Mouse (Mus musculus): ENCODE data around the gene Fgg. TPM values are rescaled to one million over a fixed set of nuclear protein-coding genes. Genes with fewer than 3 reads are reported as not detected.

Gene Fgg
- polyA plus RNA-seq, 1 experiment from 2014 or later, result 2.6 TPM

DNA sequence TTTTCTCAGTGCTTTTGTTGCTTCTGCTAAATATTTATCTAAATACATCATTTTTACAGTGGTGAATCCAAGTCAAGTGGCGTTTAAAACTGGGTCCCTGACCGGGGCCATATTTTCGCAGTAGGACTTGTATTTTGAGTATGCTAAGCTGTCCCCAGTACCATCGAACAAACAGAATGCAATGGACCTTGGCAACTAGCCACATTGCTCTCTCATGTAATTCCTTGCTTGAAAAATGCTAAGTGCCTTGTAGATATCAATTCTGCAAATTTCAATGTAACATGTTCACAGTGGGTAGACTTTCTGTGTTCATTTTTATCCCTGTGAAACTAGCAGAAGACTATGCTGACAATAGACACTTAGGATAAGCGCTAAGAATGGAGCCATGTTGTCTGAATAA, 13.7 kb downstream of the Fgg start:
- no peaks in the 10 kb centered on the region for H3K27me3 ChIP-seq (ENCODE audit: insufficient read depth, low read length)
- H3K9me3 ChIP-seq (ENCODE audit: low read length), result no peaks in the 10 kb centered on the region
- H3K4me3 ChIP-seq (ENCODE audit: low read length), result no peak overlapping the region
- WGBS, result 86% methylated on average over 5 of the region's 5 CpGs
- no peak for ATAC-seq (ENCODE audit: low FRiP score, low TSS enrichment)
- no peak overlapping the region for H3K4me2 ChIP-seq (replicated peaks; ENCODE audit: low read depth, low read length)
- H3K9ac ChIP-seq (replicated peaks; ENCODE audit: low read length), result no peak overlapping the region
- H3K4me1 ChIP-seq (ENCODE audit: insufficient read depth, low read length), result no peaks in the 10 kb centered on the region
- H3K36me3 ChIP-seq (ENCODE audit: insufficient read depth, low read length), result no peaks in the 10 kb centered on the region
- H3K27ac ChIP-seq (ENCODE audit: low read length), result no peak overlapping the region

DNA sequence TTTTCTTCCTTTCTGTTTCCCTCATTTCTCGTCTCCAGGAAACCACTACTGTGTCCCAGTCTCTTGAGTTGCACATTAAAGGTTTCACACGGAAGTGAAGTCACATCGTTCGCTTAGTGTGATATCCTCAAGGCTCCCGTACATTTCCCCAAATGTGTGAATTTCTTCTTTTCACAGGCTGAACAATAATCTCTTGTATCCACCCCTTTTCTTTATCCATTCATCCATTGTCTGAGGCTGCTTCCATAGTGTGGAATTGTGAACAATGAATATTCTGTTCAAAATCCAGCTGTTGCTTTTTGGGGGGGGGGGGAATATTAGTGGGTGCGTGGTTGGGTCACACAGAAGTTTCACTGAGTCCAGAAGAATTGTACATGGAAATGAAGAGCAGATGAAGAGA, 17.5 kb downstream of the Fgg start:
- no peaks in the 10 kb centered on the region for H3K9me3 ChIP-seq (ENCODE audit: low read length)
- no peak overlapping the region for H3K4me3 ChIP-seq (ENCODE audit: low read length)
- H3K4me1 ChIP-seq (ENCODE audit: insufficient read depth, low read length), result no peaks in the 10 kb centered on the region
- 86% methylated on average over 6 of the region's 6 CpGs for WGBS
- H3K27ac ChIP-seq (ENCODE audit: low read length), result no peak overlapping the region
- no peaks in the 10 kb centered on the region for H3K36me3 ChIP-seq (ENCODE audit: insufficient read depth, low read length)
- no peaks in the 10 kb centered on the region for H3K27me3 ChIP-seq (ENCODE audit: insufficient read depth, low read length)
- ATAC-seq (ENCODE audit: low FRiP score, low TSS enrichment), result no peak
- H3K9ac ChIP-seq (replicated peaks; ENCODE audit: low read length), result no peak overlapping the region
- no peak overlapping the region for H3K4me2 ChIP-seq (replicated peaks; ENCODE audit: low read depth, low read length)

DNA sequence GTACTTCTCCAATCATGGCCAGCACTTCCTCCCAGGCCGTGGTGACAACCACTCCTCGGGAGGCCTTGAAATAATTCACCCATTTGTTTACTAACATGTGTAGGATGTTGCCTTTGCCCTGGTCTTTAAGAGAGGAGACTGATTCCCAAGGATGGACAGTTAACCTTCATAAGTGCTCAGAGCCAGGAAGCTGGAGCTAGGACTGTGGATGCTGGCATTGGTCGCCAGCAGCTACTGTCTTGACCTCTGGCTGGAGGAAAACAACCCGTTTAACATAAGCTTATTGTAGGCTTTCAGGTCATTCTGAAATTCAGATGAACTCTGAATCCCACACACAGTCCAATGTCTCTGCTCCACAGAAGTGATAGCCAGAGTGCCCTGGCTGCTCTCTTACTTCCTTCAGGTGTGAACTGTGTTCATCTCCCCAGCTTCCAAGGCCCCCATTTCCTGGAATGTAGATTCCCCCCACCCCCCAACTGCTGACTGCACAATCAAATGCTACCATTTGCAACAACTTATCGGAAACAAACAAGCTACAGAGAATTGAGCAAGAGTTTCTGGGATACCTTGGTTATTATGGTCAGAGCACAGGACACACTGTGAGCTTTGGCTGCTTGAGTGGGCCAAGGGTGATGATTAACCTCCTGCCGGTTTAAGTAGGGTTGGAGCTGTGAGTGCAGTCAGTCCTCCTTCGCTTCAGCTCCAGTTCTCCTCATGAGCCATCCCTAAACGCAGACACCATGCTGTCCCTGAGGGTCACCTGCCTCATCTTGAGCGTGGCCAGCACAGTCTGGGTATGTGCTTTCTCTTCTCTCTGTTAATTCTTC, 18.2 kb downstream of the Fgg start, which contains the start of gene Fga:
Gene Fga (plus strand): TSS at position 602 of the 827 bp plus-strand sequence.
- WGBS, result 74% methylated on average over 9 of the region's 9 CpGs
- ATAC-seq (ENCODE audit: low FRiP score, low TSS enrichment), result peak; percentile 74; the same call in 1 of the 2 replicates

DNA sequence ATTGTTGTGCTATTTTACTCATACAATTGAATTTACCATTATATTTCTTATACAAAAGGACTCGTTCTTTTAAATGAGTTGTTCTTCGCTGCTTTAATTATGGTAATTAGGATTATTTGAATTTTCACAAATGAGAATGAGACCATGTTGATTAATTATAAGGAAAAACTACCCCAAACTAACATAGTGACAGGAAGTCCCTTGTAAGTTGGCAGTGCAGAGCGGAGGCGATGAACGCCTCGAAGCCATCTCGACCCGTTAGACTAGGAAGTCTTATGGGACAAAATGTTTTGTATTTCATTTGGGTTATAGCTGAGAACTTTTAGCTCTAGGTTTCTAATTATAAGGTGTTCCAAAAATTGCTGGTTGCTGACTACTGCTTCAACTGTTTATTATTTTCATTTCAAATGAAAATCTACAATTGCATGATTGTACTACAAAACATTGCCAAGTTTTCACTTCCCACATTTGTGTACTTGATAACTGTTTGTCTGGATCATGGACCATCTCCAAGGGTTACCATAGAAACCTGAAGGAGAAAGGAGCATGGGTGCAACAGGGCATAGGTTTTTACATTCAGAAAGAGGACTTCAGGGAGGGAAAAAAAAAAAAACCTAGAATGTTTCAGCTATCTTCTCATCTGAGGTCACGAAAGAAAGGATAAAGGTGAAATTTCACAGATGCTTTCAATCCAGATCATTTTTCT, 20.2 kb downstream of the Fgg start:
- no peak overlapping the region for H3K4me3 ChIP-seq (ENCODE audit: low read length)
- no peak overlapping the region for H3K9ac ChIP-seq (replicated peaks; ENCODE audit: low read length)
- H3K4me2 ChIP-seq (replicated peaks; ENCODE audit: low read depth, low read length), result no peak overlapping the region
- ATAC-seq (ENCODE audit: low FRiP score, low TSS enrichment), result no peak
- H3K9me3 ChIP-seq (ENCODE audit: low read length), result no peaks in the 10 kb centered on the region
- no peaks in the 10 kb centered on the region for H3K36me3 ChIP-seq (ENCODE audit: insufficient read depth, low read length)
- no peak overlapping the region for H3K27ac ChIP-seq (ENCODE audit: low read length)
- H3K27me3 ChIP-seq (ENCODE audit: insufficient read depth, low read length), result no peaks in the 10 kb centered on the region
- H3K4me1 ChIP-seq (ENCODE audit: insufficient read depth, low read length), result no peaks in the 10 kb centered on the region
- 90% methylated on average over 9 of the region's 9 CpGs for WGBS

More for the DNA sequence above, 18.2 kb downstream of the Fgg start, which contains the start of gene Fga:
- H3K9me3 ChIP-seq (ENCODE audit: low read length), result no peaks in the 10 kb centered on the region
- H3K9ac ChIP-seq (replicated peaks; ENCODE audit: low read length), result no peak within 1 kb of the TSS
- no peak within 1 kb of the TSS for H3K4me2 ChIP-seq (replicated peaks; ENCODE audit: low read depth, low read length)
- H3K4me1 ChIP-seq (ENCODE audit: insufficient read depth, low read length), result no peaks in the 10 kb centered on the region
- no peaks in the 10 kb centered on the region for H3K27me3 ChIP-seq (ENCODE audit: insufficient read depth, low read length)
- no peaks in the 10 kb centered on the region for H3K36me3 ChIP-seq (ENCODE audit: insufficient read depth, low read length)
- no peak within 1 kb of the TSS for H3K27ac ChIP-seq (ENCODE audit: low read length)
- no peak within 1 kb of the TSS for H3K4me3 ChIP-seq (ENCODE audit: low read length)

DNA sequence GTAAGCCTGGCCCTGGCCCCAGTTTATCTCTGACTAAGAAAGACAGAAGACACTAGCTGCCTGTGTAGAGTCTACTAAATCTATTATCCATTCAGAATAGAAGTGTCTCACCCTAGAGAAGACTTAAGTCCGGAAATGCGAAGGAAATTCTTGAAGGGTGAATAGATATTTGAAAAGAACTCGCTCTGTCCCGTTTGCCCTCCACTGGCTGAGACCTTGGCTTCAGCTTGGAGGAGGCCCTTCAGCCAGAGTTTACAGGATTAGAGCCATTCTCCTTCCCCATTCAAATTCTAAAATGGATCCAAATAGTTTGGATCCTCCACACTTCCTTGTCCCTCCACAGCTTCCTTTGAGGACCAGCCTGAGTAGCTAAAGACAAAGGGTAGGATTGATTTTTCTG, 22.8 kb downstream of the Fgg start:
- H3K4me3 ChIP-seq (ENCODE audit: low read length), result no peak overlapping the region
- no peak for ATAC-seq (ENCODE audit: low FRiP score, low TSS enrichment)
- 0 out of 2 replicates have a peak, but pooled peaks cover 5% of the 10 kb centered on the region for H3K4me1 ChIP-seq (ENCODE audit: insufficient read depth, low read length)
- no peaks in the 10 kb centered on the region for H3K9me3 ChIP-seq (ENCODE audit: low read length)
- no peak overlapping the region for H3K9ac ChIP-seq (replicated peaks; ENCODE audit: low read length)
- H3K4me2 ChIP-seq (replicated peaks; ENCODE audit: low read depth, low read length), result no peak overlapping the region
- H3K27ac ChIP-seq (ENCODE audit: low read length), result no peak overlapping the region
- WGBS, result 86% methylated on average over 4 of the region's 4 CpGs
- H3K27me3 ChIP-seq (ENCODE audit: insufficient read depth, low read length), result no peaks in the 10 kb centered on the region; the same call in 1 of the 2 replicates
- H3K36me3 ChIP-seq (ENCODE audit: insufficient read depth, low read length), result no peaks in the 10 kb centered on the region

DNA sequence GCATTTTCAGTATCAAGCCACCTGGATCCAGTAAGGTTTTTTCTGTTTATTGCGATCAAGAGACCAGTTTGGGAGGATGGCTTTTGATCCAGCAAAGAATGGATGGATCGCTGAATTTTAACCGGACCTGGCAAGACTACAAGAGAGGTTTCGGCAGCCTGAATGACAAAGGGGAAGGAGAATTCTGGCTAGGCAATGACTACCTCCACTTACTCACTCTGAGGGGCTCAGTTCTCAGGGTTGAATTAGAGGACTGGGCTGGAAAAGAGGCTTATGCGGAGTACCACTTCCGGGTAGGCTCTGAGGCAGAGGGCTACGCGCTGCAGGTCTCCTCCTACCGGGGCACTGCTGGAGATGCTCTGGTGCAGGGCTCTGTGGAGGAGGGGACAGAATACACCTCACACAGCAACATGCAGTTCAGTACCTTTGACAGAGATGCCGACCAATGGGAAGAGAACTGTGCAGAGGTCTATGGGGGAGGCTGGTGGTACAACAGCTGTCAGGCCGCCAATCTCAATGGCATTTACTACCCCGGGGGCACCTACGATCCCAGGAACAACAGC, 25.3 kb downstream of the Fgg start:
- H3K4me3 ChIP-seq (ENCODE audit: low read length), result no peak overlapping the region
- ATAC-seq (ENCODE audit: low FRiP score, low TSS enrichment), result peak; percentile 59; the same call in 1 of the 2 replicates
- peak overlapping the region; percentile 38 for H3K4me2 ChIP-seq (replicated peaks; ENCODE audit: low read depth, low read length)
- H3K36me3 ChIP-seq (ENCODE audit: insufficient read depth, low read length), result no peaks in the 10 kb centered on the region
- H3K27me3 ChIP-seq (ENCODE audit: insufficient read depth, low read length), result no peaks in the 10 kb centered on the region; the same call in 1 of the 2 replicates
- WGBS, result 43% methylated on average over 13 of the region's 13 CpGs
- H3K9ac ChIP-seq (replicated peaks; ENCODE audit: low read length), result no peak overlapping the region
- 0 out of 2 replicates have a peak, but pooled peaks cover 5% of the 10 kb centered on the region for H3K4me1 ChIP-seq (ENCODE audit: insufficient read depth, low read length)
- H3K9me3 ChIP-seq (ENCODE audit: low read length), result no peaks in the 10 kb centered on the region
- no peak overlapping the region for H3K27ac ChIP-seq (ENCODE audit: low read length)

DNA sequence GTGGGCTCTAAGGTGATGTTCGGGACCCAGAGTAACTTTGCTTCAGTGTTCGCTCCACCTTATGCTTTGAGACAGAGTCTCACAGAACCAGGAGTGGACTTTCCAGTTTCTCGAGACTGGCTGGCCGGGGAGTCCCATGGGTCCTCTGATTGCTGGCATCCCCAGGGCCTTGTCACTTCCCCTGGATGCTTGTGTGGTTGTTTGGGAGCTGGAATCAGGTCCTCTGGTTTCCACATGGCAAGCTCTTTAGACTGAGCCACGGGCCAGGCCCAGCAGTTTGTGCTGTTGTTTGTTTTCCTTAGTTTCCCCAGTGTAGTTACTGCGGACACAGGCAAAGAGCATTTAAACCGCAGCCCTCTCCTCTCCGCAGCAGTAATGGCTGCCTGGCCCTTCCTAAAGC, 26.3 kb downstream of the Fgg start:
- Histone ChIP-seq H3K9ac (replicated peaks; ENCODE audit: low read length) (no peak overlapping the region), H3K9me3 (ENCODE audit: low read length) (no peaks in the 10 kb centered on the region), H3K36me3 (ENCODE audit: insufficient read depth, low read length) (no peaks in the 10 kb centered on the region), H3K4me3 (ENCODE audit: low read length) (no peak overlapping the region), H3K4me2 (replicated peaks; ENCODE audit: low read depth, low read length) (no peak overlapping the region), H3K4me1 (ENCODE audit: insufficient read depth, low read length) (0 out of 2 replicates have a peak, but pooled peaks cover 5% of the 10 kb centered on the region), H3K27me3 (ENCODE audit: insufficient read depth, low read length) (no peaks in the 10 kb centered on the region; the same call in 1 of the 2 replicates), H3K27ac (ENCODE audit: low read length) (no peak overlapping the region)
- ATAC-seq (ENCODE audit: low FRiP score, low TSS enrichment), result no peak
- WGBS, result 76% methylated on average over 8 of the region's 8 CpGs

DNA sequence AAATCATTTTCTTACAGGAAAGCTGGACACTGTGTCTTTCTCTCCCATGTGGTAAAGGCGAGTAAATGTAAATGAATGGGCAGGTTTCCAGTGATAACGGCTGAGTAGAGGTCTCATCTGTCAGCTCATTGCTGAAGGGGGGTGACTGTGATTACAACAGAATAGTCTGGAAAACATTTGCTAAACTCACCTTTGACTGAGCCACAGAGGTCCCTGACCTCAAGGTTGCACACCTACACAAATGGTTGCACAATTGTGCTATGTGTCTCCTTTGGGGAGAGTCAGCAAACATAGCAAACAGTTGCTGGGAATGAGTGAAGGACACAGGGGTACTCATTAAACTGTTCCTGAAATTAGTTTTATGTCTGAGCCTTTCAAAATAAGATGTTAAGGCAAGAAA, 31.3 kb downstream of the Fgg start:
- Histone ChIP-seq H3K9me3 (ENCODE audit: low read length) (no peaks in the 10 kb centered on the region), H3K4me2 (replicated peaks; ENCODE audit: low read depth, low read length) (no peak overlapping the region), H3K4me1 (ENCODE audit: insufficient read depth, low read length) (no peaks in the 10 kb centered on the region), H3K36me3 (ENCODE audit: insufficient read depth, low read length) (no peaks in the 10 kb centered on the region), H3K9ac (replicated peaks; ENCODE audit: low read length) (no peak overlapping the region), H3K4me3 (ENCODE audit: low read length) (no peak overlapping the region), H3K27me3 (ENCODE audit: insufficient read depth, low read length) (no peaks in the 10 kb centered on the region; the same call in 1 of the 2 replicates), H3K27ac (ENCODE audit: low read length) (no peak overlapping the region)
- ATAC-seq (ENCODE audit: low FRiP score, low TSS enrichment), result no peak
- WGBS, result 71% methylated on average over 2 of the region's 2 CpGs

DNA sequence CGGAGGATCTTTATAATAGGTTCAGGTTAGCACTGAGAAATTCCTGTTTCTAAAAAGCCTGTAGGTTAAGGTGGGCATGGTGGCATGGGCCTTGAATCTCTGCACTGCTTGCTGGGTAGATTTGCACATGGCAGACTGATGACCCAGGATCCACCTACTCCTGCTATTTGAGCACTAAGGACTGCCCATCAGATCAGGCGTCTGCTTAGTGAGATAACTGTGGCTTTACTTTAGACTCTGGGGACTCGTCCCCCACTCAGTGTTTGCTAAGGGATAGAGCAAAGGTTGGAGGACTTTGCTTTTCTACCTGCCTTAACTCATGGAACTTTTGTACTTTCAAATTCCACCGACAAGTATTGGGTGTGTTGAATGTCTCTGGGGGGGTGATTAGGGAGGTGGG, 32.1 kb downstream of the Fgg start:
- Histone ChIP-seq H3K9ac (replicated peaks; ENCODE audit: low read length) (no peak overlapping the region), H3K4me1 (ENCODE audit: insufficient read depth, low read length) (no peaks in the 10 kb centered on the region), H3K27me3 (ENCODE audit: insufficient read depth, low read length) (no peaks in the 10 kb centered on the region), H3K4me2 (replicated peaks; ENCODE audit: low read depth, low read length) (no peak overlapping the region), H3K27ac (ENCODE audit: low read length) (no peak overlapping the region), H3K36me3 (ENCODE audit: insufficient read depth, low read length) (no peaks in the 10 kb centered on the region), H3K9me3 (ENCODE audit: low read length) (no peaks in the 10 kb centered on the region), H3K4me3 (ENCODE audit: low read length) (no peak overlapping the region)
- ATAC-seq (ENCODE audit: low FRiP score, low TSS enrichment), result no peak
- WGBS, result 71% methylated on average over 4 of the region's 4 CpGs

Data from kidney, embryonic 16.5 days (tissue).